Mouse (Mus musculus) ovary, postnatal 14 days (tissue): ENCODE data around the gene Isoc2a.

ENCODE experiments used
- DNase-seq: peaks from one replicate; pipeline ENCODE4 v3.0.0; 2022; ENCODE audit warnings: low spot score

The Isoc2a gene

GRCm38 (mm10) chr7:4940068-4940479 is 63.1 kb downstream of the Isoc2a start:
- DNase-seq: peak; percentile 73

GRCm38 (mm10) chr7:4942673-4943072 is 65.7 kb downstream of the Isoc2a start:
- DNase-seq: no peak

DNA sequence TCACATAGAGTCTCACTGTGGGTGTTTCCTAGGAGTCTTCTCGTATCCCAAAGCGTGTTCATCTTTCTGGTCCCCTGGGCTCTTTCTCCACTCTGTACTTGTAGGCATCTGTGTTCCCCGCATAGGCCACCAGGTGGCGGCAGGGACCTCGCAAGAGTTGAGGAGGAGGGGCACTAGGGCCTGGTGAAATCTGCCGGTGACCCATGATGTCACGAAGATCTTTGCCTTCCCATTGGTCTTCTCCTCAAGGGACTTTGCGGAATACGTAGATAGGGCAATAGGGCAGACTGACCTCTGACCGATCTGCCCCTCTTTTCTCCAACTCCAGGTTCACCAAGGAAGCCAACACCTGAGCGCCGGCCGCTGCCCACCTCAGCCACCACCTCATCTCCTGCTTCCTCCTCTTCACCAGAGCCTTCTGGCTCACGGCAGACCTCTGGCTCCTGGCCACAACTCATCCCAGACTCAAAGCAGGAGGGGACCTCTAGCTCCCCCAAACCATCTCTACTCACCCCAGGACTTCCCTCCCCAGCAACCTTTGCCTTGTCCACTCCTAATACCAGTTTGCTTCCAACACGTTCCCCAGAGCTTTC is 66.4 kb downstream of the Isoc2a start:
- peak; percentile 96 for DNase-seq
